Mouse (Mus musculus) neural tube, embryonic 15.5 days (tissue): ENCODE measurements at regions not wholly inside any gene's neighbourhood (a gene's known extent, or its start where the extent isn't known, plus 50 kb on each side); places are given as distances from the start of the nearest gene placed in this dataset.

Experiments used
- ATAC-seq: fragments of 200-750 bp; cut with Nextera tagmentation; 2 replicates; pipeline ENCODE4 v1.8.0; 2017; ENCODE audit warnings: mild to moderate bottlenecking, moderate TSS enrichment, moderate library complexity; ENCODE audit not compliant: low FRiP score
- H3K27ac ChIP-seq: fragments of 300-500 bp; sonication (generic); replicated peaks from 2 replicates; pipeline ENCODE4 v1.5.1; 2015; ENCODE audit warnings: mild to moderate bottlenecking, inconsistent platforms
- H3K27me3 ChIP-seq: fragments of 300-500 bp; sonication (generic); replicated peaks from 2 replicates; pipeline ENCODE4 v1.6.1; 2015; ENCODE audit warnings: inconsistent platforms
- H3K36me3 ChIP-seq: fragments of 300-500 bp; sonication (generic); 2 replicates; pipeline ENCODE4 v1.6.1; 2015; ENCODE audit warnings: inconsistent platforms
- H3K4me1 ChIP-seq: fragments of 300-500 bp; sonication (generic); 2 replicates; pipeline ENCODE4 v1.6.1; 2015; ENCODE audit warnings: inconsistent platforms
- H3K4me2 ChIP-seq: fragments of 300-500 bp; sonication (generic); 2 replicates; pipeline ENCODE4 v1.6.1; 2015; ENCODE audit warnings: inconsistent platforms, mild to moderate bottlenecking, moderate library complexity
- H3K4me3 ChIP-seq: fragments of 300-500 bp; sonication (generic); replicated peaks from 2 replicates; pipeline ENCODE4 v1.5.1; 2015; ENCODE audit warnings: mild to moderate bottlenecking, inconsistent platforms
- H3K9ac ChIP-seq: fragments of 300-500 bp; sonication (generic); replicated peaks from 2 replicates; pipeline ENCODE4 v1.6.1; 2015; ENCODE audit warnings: mild to moderate bottlenecking, inconsistent platforms
- H3K9me3 ChIP-seq: fragments of 300-500 bp; sonication (generic); replicated peaks from 2 replicates; pipeline ENCODE4 v1.6.1; 2016; ENCODE audit warnings: inconsistent platforms
- WGBS: fragments of 180-500 bp; shearing (Covaris S2); methylation state at CpG from one replicate; pipeline ENCODE4 v1.1.7; 2015; ENCODE audit warnings: mixed read lengths; 5-methylcytosine and 5-hydroxymethylcytosine counted together

GRCm38 (mm10) chr15:25007720-25008119, 405.8 kb downstream of the Basp1 start:
- Histone ChIP-seq H3K36me3 (no peaks in the 10 kb centered on the region), H3K9ac (no peak overlapping the region), H3K4me1 (no peaks in the 10 kb centered on the region), H3K4me3 (no peak overlapping the region), H3K4me2 (no peak overlapping the region), H3K27ac (no peak overlapping the region), H3K27me3 (no peaks in the 10 kb centered on the region), H3K9me3 (no peaks in the 10 kb centered on the region)
- ATAC-seq, result no peak
- WGBS, result 72% methylated on average over 2 of the region's 2 CpGs

GRCm38 (mm10) chr15:25000171-25000570, 413.4 kb downstream of the Basp1 start:
- 50% methylated on average over 3 of the region's 3 CpGs for WGBS
- Histone ChIP-seq H3K9me3 (no peaks in the 10 kb centered on the region), H3K27ac (no peak overlapping the region), H3K27me3 (no peaks in the 10 kb centered on the region), H3K4me2 (no peak overlapping the region), H3K36me3 (no peaks in the 10 kb centered on the region), H3K9ac (no peak overlapping the region), H3K4me1 (no peaks in the 10 kb centered on the region), H3K4me3 (no peak overlapping the region)
- no peak for ATAC-seq

GRCm38 (mm10) chr15:24993325-24993673, 420.3 kb downstream of the Basp1 start:
- Histone ChIP-seq H3K4me2 (no peak overlapping the region), H3K9me3 (no peaks in the 10 kb centered on the region), H3K27me3 (no peaks in the 10 kb centered on the region), H3K27ac (no peak overlapping the region), H3K4me1 (peaks cover 3% of the 10 kb centered on the region; the same call in 1 of the 2 replicates), H3K4me3 (no peak overlapping the region), H3K36me3 (no peaks in the 10 kb centered on the region), H3K9ac (no peak overlapping the region)
- 77% methylated on average over 2 of the region's 2 CpGs for WGBS
- ATAC-seq, result peak; percentile 54

- ATAC-seq, result peak; percentile 91
- H3K27me3 ChIP-seq, result no peaks in the 10 kb centered on the region
- H3K9ac ChIP-seq, result no peak overlapping the region
- peak overlapping the region; percentile 43 for H3K4me2 ChIP-seq
- 0 out of 2 replicates have a peak overlapping the region, but pooled peaks have one; percentile 14 for H3K4me3 ChIP-seq
- 39% methylated on average over 14 of the region's 14 CpGs for WGBS
- H3K27ac ChIP-seq, result peak overlapping the region; percentile 69
- no peaks in the 10 kb centered on the region for H3K9me3 ChIP-seq
- H3K4me1 ChIP-seq, result peaks cover 3% of the 10 kb centered on the region; the same call in 1 of the 2 replicates
- no peaks in the 10 kb centered on the region for H3K36me3 ChIP-seq
Measured at GRCm38 (mm10) chr15:24992665-24993324, 420.8 kb downstream of the Basp1 start.

- Histone ChIP-seq H3K9me3 (no peaks in the 10 kb centered on the region), H3K36me3 (no peaks in the 10 kb centered on the region), H3K4me2 (no peak overlapping the region), H3K4me3 (no peak overlapping the region), H3K27ac (no peak overlapping the region), H3K4me1 (peaks cover 3% of the 10 kb centered on the region; the same call in 1 of the 2 replicates), H3K9ac (no peak overlapping the region), H3K27me3 (no peaks in the 10 kb centered on the region)
- WGBS, result 65% methylated on average over 5 of the region's 5 CpGs
- no peak for ATAC-seq
Measured at GRCm38 (mm10) chr15:24990082-24990786, 423.3 kb downstream of the Basp1 start.

- no peak for ATAC-seq
- Histone ChIP-seq H3K4me2 (no peak overlapping the region), H3K4me3 (no peak overlapping the region), H3K36me3 (no peaks in the 10 kb centered on the region), H3K9me3 (no peaks in the 10 kb centered on the region), H3K9ac (no peak overlapping the region), H3K27me3 (no peaks in the 10 kb centered on the region), H3K27ac (no peak overlapping the region), H3K4me1 (no peaks in the 10 kb centered on the region)
- 64% methylated on average over 4 of the region's 4 CpGs for WGBS
Measured at GRCm38 (mm10) chr15:24980841-24981240, 432.7 kb downstream of the Basp1 start.

GRCm38 (mm10) chr15:24972020-24972419, 441.5 kb downstream of the Basp1 start:
- no peaks in the 10 kb centered on the region for H3K9me3 ChIP-seq
- H3K36me3 ChIP-seq, result no peaks in the 10 kb centered on the region
- WGBS, result 7% methylated on average over 5 of the region's 5 CpGs
- ATAC-seq, result no peak
- H3K9ac ChIP-seq, result no peak overlapping the region
- H3K4me1 ChIP-seq, result peaks cover 4% of the 10 kb centered on the region
- no peak overlapping the region for H3K4me2 ChIP-seq
- no peak overlapping the region for H3K27ac ChIP-seq
- H3K27me3 ChIP-seq, result no peaks in the 10 kb centered on the region
- H3K4me3 ChIP-seq, result no peak overlapping the region

GRCm38 (mm10) chr15:24969391-24969812, 444.2 kb downstream of the Basp1 start:
- Histone ChIP-seq H3K36me3 (no peaks in the 10 kb centered on the region), H3K27me3 (no peaks in the 10 kb centered on the region), H3K4me3 (no peak overlapping the region), H3K9ac (no peak overlapping the region), H3K9me3 (no peaks in the 10 kb centered on the region), H3K27ac (no peak overlapping the region), H3K4me1 (peaks cover 4% of the 10 kb centered on the region), H3K4me2 (no peak overlapping the region)
- 13% methylated on average over 2 of the region's 2 CpGs for whole genome bisulfite sequencing
- peak; percentile 57; the same call in 1 of the 2 replicates for ATAC-seq

- peaks cover 4% of the 10 kb centered on the region for H3K4me1 ChIP-seq
- no peak overlapping the region for H3K9ac ChIP-seq
- no peak overlapping the region for H3K27ac ChIP-seq
- 86% methylated on average over 7 of the region's 7 CpGs for WGBS
- no peaks in the 10 kb centered on the region for H3K9me3 ChIP-seq
- no peak for ATAC-seq
- no peak overlapping the region for H3K4me2 ChIP-seq
- H3K27me3 ChIP-seq, result no peaks in the 10 kb centered on the region
- no peak overlapping the region for H3K4me3 ChIP-seq
- no peaks in the 10 kb centered on the region for H3K36me3 ChIP-seq
Measured at GRCm38 (mm10) chr15:24968636-24969317, 444.8 kb downstream of the Basp1 start.

GRCm38 (mm10) chr15:24929742-24930141, 483.8 kb downstream of the Basp1 start:
- no peak for ATAC-seq
- 76% methylated on average over 2 of the region's 2 CpGs for WGBS

GRCm38 (mm10) chr15:24911866-24912265, 501.7 kb downstream of the Basp1 start:
- WGBS, result 85% methylated on average over 1 of the region's 1 CpGs
- H3K4me3 ChIP-seq, result no peak overlapping the region
- H3K4me1 ChIP-seq, result no peaks in the 10 kb centered on the region
- no peak overlapping the region for H3K27ac ChIP-seq
- no peaks in the 10 kb centered on the region for H3K9me3 ChIP-seq
- H3K36me3 ChIP-seq, result no peaks in the 10 kb centered on the region
- H3K9ac ChIP-seq, result no peak overlapping the region
- ATAC-seq, result no peak
- no peaks in the 10 kb centered on the region for H3K27me3 ChIP-seq
- H3K4me2 ChIP-seq, result no peak overlapping the region

More at GRCm38 (mm10) chr15:24929742-24930141, 483.8 kb downstream of the Basp1 start:
- no peak overlapping the region for H3K9ac ChIP-seq
- H3K27me3 ChIP-seq, result no peaks in the 10 kb centered on the region
- no peaks in the 10 kb centered on the region for H3K4me1 ChIP-seq
- no peaks in the 10 kb centered on the region for H3K9me3 ChIP-seq
- no peak overlapping the region for H3K4me3 ChIP-seq
- no peak overlapping the region for H3K27ac ChIP-seq
- H3K36me3 ChIP-seq, result no peaks in the 10 kb centered on the region
- no peak overlapping the region for H3K4me2 ChIP-seq

GRCm38 (mm10) chr15:24911466-24911865, 502.1 kb downstream of the Basp1 start:
- no peak overlapping the region for H3K9ac ChIP-seq
- no peaks in the 10 kb centered on the region for H3K4me1 ChIP-seq
- no peak overlapping the region for H3K27ac ChIP-seq
- no peaks in the 10 kb centered on the region for H3K27me3 ChIP-seq
- H3K9me3 ChIP-seq, result no peaks in the 10 kb centered on the region
- no peak for ATAC-seq
- no peak overlapping the region for H3K4me3 ChIP-seq
- H3K4me2 ChIP-seq, result no peak overlapping the region
- H3K36me3 ChIP-seq, result no peaks in the 10 kb centered on the region
- WGBS, result 60% methylated on average over 1 of the region's 1 CpGs
